Mouse (Mus musculus): ENCODE data around the gene Zdhhc23.

DNA sequence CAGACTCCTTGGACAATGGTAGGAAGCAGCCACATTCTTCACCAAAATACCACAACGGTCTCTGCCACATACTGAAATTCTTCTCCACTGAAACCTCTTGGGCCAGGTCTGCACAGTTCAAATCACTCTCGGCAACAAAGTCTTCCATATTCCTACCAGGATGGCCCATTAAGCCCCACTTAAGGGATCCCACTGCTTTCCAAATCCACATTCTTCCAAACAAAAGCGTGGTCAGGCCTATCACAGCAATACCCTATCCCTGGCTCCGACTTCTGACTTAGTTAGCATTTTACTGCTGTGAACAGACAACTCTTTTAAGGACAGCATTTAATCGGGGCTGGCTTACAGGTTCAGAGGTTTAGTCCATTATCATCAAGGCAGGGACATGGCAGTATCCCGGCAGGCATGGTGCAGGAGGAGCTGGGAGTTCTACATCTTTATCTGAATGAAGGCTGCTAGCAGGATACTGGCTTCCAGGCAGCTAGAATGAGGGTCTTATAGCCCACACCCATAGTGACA, 53.2 kb downstream of the Zdhhc23 start, which contains the start of gene Qtrt2:
- TF ChIP-seq CTCF (IDR thresholded peaks at IDR 0.05; ENCODE audit: borderline replicate concordance, extremely low read depth, insufficient read depth, insufficient read length): no peak
- TF ChIP-seq POLR2A (IDR thresholded peaks at IDR 0.05; ENCODE audit: borderline replicate concordance, extremely low read depth, insufficient read depth, insufficient read length, poor library complexity, severe bottlenecking): no peak

Measured in brain, embryonic 14.5 days (tissue).